Mouse (Mus musculus) spleen, postnatal 4 days (tissue): ENCODE results near the gene Cldn34a.
"Not testable (repeated sequence)": the region's sequence is repeated elsewhere in the genome, so short reads cannot be mapped to it uniquely, and the experiment has no call there.

Experiments
- DNase-seq, 2 experiments: peaks; one replicate each; pipeline ENCODE4 v3.0.0; 2022; ENCODE audit warnings: low spot score in 2 of 2

Gene Cldn34a

GRCm38 (mm10) chrX:152563034-152563433 is at the start of gene Cldn34a:
Gene Cldn34a (plus strand): TSS chrX:152563334.
- DNase-seq, result no peak

GRCm38 (mm10) chrX:152518611-152519010 is 44.5 kb upstream of the Cldn34a start:
- DNase-seq, result not testable (repeated sequence)

- no peak for DNase-seq
Measured at GRCm38 (mm10) chrX:152545736-152546135, 17.4 kb upstream of the Cldn34a start.

- no peak for DNase-seq
Measured at GRCm38 (mm10) chrX:152548180-152548579, 15.0 kb upstream of the Cldn34a start.

GRCm38 (mm10) chrX:152557446-152557845 is 5.7 kb upstream of the Cldn34a start:
- no peak for DNase-seq
